Mouse (Mus musculus): ENCODE results near the gene Prkcz.

DNA sequence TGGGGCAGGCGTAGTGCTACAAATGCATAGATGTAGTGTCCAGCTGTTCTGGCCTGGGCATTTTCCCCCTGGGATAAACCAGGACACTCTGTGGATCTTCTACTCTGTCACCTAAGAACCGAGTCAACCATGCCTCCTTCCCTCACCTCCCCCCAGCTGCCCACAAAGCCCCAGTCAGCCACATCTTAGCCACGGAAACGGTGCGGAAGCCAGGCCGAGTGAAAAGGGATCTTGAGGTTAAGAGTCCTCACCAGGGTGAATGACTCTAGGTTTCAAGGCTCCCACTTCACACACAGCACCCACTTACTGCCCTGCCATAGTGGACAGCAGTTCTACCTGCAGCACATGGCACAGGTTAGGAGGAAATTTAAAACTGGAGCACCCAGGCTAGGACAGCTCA lies 7.1 kb downstream of the Prkcz start:
- TF ChIP-seq CTCF (IDR thresholded peaks at IDR 0.05; ENCODE audit: low read depth): no peak
- TF ChIP-seq EP300 (IDR thresholded peaks at IDR 0.05; ENCODE audit: low read depth): no peak
